Mouse (Mus musculus): ENCODE measurements around the gene Actn4. TPM values are rescaled to one million over a fixed set of nuclear protein-coding genes. Genes with fewer than 3 reads are reported as not detected.

Gene Actn4
- polyA plus RNA-seq, 1 experiment from 2014 or later = 134 TPM

DNA sequence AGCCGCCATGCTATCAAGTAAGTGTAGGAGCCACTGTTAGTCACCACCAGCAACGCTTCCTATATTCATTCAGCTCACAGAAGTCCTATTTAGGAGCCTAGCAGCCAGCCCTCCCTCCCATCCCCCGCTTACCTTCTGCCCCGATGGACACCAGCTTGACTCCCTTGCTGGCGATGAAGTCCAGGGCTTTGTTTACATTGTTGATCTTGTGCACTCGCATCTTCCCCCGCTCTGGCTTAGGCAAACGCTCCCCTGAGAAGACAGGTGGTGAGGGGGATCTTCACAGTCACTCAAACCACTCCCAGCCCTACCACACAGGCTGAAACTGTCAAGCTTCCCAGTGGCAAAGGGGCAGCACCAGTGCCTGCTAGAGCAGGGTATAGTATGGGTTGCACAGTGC is 43.6 kb downstream of the Actn4 start:
- Histone ChIP-seq H3K27ac (ENCODE audit: low read depth, low read length) (no peak overlapping the region), H3K4me2 (replicated peaks; ENCODE audit: low read depth, low read length) (no peak overlapping the region), H3K9ac (ENCODE audit: low read depth, low read length) (no peak overlapping the region), H3K4me1 (replicated peaks; ENCODE audit: control insufficient read depth, insufficient read depth, low read length) (peaks cover 2% of the 10 kb centered on the region; the same call in 1 of the 2 replicates), H3K27me3 (ENCODE audit: control insufficient read depth, insufficient read depth, low read length) (no peaks in the 10 kb centered on the region), H3K4me3 (ENCODE audit: low read depth, low read length) (no peak overlapping the region), H3K36me3 (ENCODE audit: control insufficient read depth, insufficient read depth, low read length) (peaks cover 3% of the 10 kb centered on the region; the same call in 1 of the 2 replicates), H3K9me3 (ENCODE audit: control insufficient read depth, low read length) (no peaks in the 10 kb centered on the region)
- WGBS = 77% methylated on average over 8 of the region's 8 CpGs
- ATAC-seq (ENCODE audit: low FRiP score) = no peak
- no peak for DNase-seq (ENCODE audit: low spot score)

- ATAC-seq (ENCODE audit: low FRiP score) = no peak
- WGBS = 85% methylated on average over 10 of the region's 10 CpGs
- no peak for DNase-seq (ENCODE audit: low spot score)
- Histone ChIP-seq H3K4me3 (ENCODE audit: low read depth, low read length) (no peak overlapping the region), H3K4me2 (replicated peaks; ENCODE audit: low read depth, low read length) (no peak overlapping the region), H3K9me3 (ENCODE audit: control insufficient read depth, low read length) (no peaks in the 10 kb centered on the region), H3K27ac (ENCODE audit: low read depth, low read length) (no peak overlapping the region), H3K27me3 (ENCODE audit: control insufficient read depth, insufficient read depth, low read length) (no peaks in the 10 kb centered on the region), H3K36me3 (ENCODE audit: control insufficient read depth, insufficient read depth, low read length) (peaks cover 9% of the 10 kb centered on the region), H3K4me1 (replicated peaks; ENCODE audit: control insufficient read depth, insufficient read depth, low read length) (no peaks in the 10 kb centered on the region), H3K9ac (ENCODE audit: low read depth, low read length) (no peak overlapping the region)
These were observed 44.4 kb downstream of the Actn4 start for GRCm38 (mm10) chr7:28917503-28918426.

- H3K4me1 ChIP-seq (replicated peaks; ENCODE audit: control insufficient read depth, insufficient read depth, low read length) = no peaks in the 10 kb centered on the region
- no peak overlapping the region for H3K4me2 ChIP-seq (replicated peaks; ENCODE audit: low read depth, low read length)
- H3K4me3 ChIP-seq (ENCODE audit: low read depth, low read length) = no peak overlapping the region
- H3K36me3 ChIP-seq (ENCODE audit: control insufficient read depth, insufficient read depth, low read length) = peaks cover 14% of the 10 kb centered on the region
- no peak overlapping the region for H3K27ac ChIP-seq (ENCODE audit: low read depth, low read length)
- DNase-seq (ENCODE audit: low spot score) = no peak
- no peak overlapping the region for H3K9ac ChIP-seq (ENCODE audit: low read depth, low read length)
- H3K9me3 ChIP-seq (ENCODE audit: control insufficient read depth, low read length) = no peaks in the 10 kb centered on the region
- H3K27me3 ChIP-seq (ENCODE audit: control insufficient read depth, insufficient read depth, low read length) = no peaks in the 10 kb centered on the region
- ATAC-seq (ENCODE audit: low FRiP score) = no peak
These were observed 45.6 kb downstream of the Actn4 start for GRCm38 (mm10) chr7:28916491-28916890.

DNA sequence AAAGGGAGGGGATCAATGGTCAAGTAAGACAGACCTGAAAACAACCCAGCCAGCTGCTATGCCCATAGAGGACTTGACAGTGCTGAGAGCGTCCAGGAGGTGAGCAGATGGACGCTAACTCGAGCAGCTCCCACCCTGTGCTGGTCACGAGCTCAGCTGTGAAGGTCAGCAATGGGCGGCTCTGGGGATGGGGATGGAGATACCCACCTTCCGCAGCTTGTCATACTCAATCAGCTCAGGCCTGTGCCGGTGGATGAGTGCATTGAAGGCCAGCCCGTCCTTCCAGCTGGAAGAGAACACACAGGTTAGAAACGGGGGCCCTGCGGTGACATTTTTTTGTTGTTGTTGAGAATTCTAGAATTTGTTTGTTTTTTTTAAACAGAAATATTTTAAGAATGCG is 49.0 kb downstream of the Actn4 start:
- Histone ChIP-seq H3K4me1 (replicated peaks; ENCODE audit: control insufficient read depth, insufficient read depth, low read length) (no peaks in the 10 kb centered on the region), H3K4me3 (ENCODE audit: low read depth, low read length) (no peak overlapping the region), H3K27me3 (ENCODE audit: control insufficient read depth, insufficient read depth, low read length) (no peaks in the 10 kb centered on the region), H3K27ac (ENCODE audit: low read depth, low read length) (no peak overlapping the region), H3K36me3 (ENCODE audit: control insufficient read depth, insufficient read depth, low read length) (peaks cover 16% of the 10 kb centered on the region), H3K9ac (ENCODE audit: low read depth, low read length) (no peak overlapping the region), H3K9me3 (ENCODE audit: control insufficient read depth, low read length) (no peaks in the 10 kb centered on the region), H3K4me2 (replicated peaks; ENCODE audit: low read depth, low read length) (no peak overlapping the region)
- no peak for ATAC-seq (ENCODE audit: low FRiP score)
- WGBS = 81% methylated on average over 11 of the region's 11 CpGs
- DNase-seq (ENCODE audit: low spot score) = no peak

- ATAC-seq (ENCODE audit: low FRiP score) (no peak), DNase-seq (ENCODE audit: low spot score) (no peak)
- 67% methylated on average over 4 of the region's 4 CpGs for WGBS
- Histone ChIP-seq H3K9me3 (ENCODE audit: control insufficient read depth, low read length) (no peaks in the 10 kb centered on the region), H3K4me3 (ENCODE audit: low read depth, low read length) (no peak overlapping the region), H3K9ac (ENCODE audit: low read depth, low read length) (no peak overlapping the region), H3K27me3 (ENCODE audit: control insufficient read depth, insufficient read depth, low read length) (no peaks in the 10 kb centered on the region), H3K27ac (ENCODE audit: low read depth, low read length) (no peak overlapping the region), H3K4me1 (replicated peaks; ENCODE audit: control insufficient read depth, insufficient read depth, low read length) (no peaks in the 10 kb centered on the region), H3K36me3 (ENCODE audit: control insufficient read depth, insufficient read depth, low read length) (peaks cover 22% of the 10 kb centered on the region), H3K4me2 (replicated peaks; ENCODE audit: low read depth, low read length) (no peak overlapping the region)
These were observed 50.5 kb downstream of the Actn4 start for GRCm38 (mm10) chr7:28911632-28912031.

DNA sequence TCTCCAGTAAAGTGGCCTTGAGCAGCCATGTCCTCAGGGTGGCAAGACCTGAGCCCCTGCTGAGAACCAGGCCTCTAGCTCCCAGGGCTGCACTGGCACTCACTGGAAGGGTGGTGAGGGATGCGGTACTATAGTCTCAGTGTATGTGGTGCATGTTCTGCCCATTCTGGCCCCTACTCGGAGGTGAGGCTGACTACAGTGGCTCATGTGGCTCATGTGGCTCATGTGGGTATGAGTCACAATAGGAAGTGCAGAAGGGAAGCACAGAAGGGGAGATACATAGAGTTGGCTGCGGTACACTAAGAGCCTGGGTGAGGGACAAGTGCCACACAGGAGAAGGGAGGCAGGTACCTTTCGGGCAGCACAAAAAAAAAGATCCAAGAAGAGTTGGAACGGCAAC is 54.9 kb downstream of the Actn4 start:
- Histone ChIP-seq H3K4me2 (replicated peaks; ENCODE audit: low read depth, low read length) (no peak overlapping the region), H3K36me3 (ENCODE audit: control insufficient read depth, insufficient read depth, low read length) (peaks cover 29% of the 10 kb centered on the region)
- WGBS = 97% methylated on average over 5 of the region's 5 CpGs

DNA sequence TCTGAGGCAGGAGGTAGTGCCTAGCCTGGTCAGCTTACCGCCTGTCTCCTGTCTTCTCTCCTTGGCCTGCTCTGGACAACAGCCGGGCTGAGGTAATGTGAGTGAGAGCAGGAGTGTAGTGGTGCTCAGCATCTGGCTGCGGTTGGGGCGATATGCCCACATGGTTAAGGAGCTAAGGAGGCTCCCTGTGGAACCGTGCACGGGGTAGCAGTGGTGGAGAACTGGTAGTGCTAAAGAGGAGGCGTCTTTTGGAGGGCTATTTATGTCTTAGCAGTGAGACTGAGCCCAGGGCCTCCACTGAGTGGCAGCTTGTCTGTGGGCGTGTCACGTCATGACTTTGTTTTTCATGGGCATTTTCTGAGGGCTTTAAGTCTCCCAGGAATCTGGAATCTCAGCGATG is 58.4 kb downstream of the Actn4 start:
- no peaks in the 10 kb centered on the region for H3K9me3 ChIP-seq (ENCODE audit: control insufficient read depth, low read length)
- H3K4me1 ChIP-seq (replicated peaks; ENCODE audit: control insufficient read depth, insufficient read depth, low read length) = no peaks in the 10 kb centered on the region
- no peaks in the 10 kb centered on the region for H3K27me3 ChIP-seq (ENCODE audit: control insufficient read depth, insufficient read depth, low read length)
- peaks cover 25% of the 10 kb centered on the region for H3K36me3 ChIP-seq (ENCODE audit: control insufficient read depth, insufficient read depth, low read length)
- WGBS = 91% methylated on average over 10 of the region's 10 CpGs
- no peak overlapping the region for H3K27ac ChIP-seq (ENCODE audit: low read depth, low read length)
- no peak for ATAC-seq (ENCODE audit: low FRiP score)
- no peak overlapping the region for H3K9ac ChIP-seq (ENCODE audit: low read depth, low read length)
- DNase-seq (ENCODE audit: low spot score) = no peak
- no peak overlapping the region for H3K4me2 ChIP-seq (replicated peaks; ENCODE audit: low read depth, low read length)
- H3K4me3 ChIP-seq (ENCODE audit: low read depth, low read length) = no peak overlapping the region

More for the DNA sequence above, 54.9 kb downstream of the Actn4 start:
- DNase-seq (ENCODE audit: low spot score) = no peak
- H3K27me3 ChIP-seq (ENCODE audit: control insufficient read depth, insufficient read depth, low read length) = no peaks in the 10 kb centered on the region
- ATAC-seq (ENCODE audit: low FRiP score) = no peak
- no peaks in the 10 kb centered on the region for H3K9me3 ChIP-seq (ENCODE audit: control insufficient read depth, low read length)
- H3K27ac ChIP-seq (ENCODE audit: low read depth, low read length) = no peak overlapping the region
- H3K9ac ChIP-seq (ENCODE audit: low read depth, low read length) = no peak overlapping the region
- no peak overlapping the region for H3K4me3 ChIP-seq (ENCODE audit: low read depth, low read length)
- H3K4me1 ChIP-seq (replicated peaks; ENCODE audit: control insufficient read depth, insufficient read depth, low read length) = no peaks in the 10 kb centered on the region

DNA sequence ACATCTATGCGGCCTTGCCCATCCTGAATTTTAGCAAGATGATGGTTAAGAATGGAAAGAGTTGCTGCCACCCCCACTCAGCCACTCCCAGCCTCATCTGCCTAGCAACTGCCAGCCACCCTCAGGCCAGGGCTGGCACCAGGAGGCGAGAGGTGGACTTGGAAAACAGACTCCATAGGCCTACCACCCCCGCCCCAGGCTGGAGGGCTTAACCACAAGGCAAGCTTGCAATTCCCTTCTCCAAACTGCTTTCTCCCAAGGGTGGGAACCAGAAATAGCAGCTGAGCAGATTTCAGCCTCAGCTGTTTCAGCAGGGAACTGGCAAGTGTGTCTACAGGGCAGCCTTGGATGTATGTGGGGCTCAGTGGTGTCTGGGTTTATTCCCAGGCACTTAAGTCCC is 59.3 kb downstream of the Actn4 start:
- Histone ChIP-seq H3K27me3 (ENCODE audit: control insufficient read depth, insufficient read depth, low read length) (no peaks in the 10 kb centered on the region), H3K4me2 (replicated peaks; ENCODE audit: low read depth, low read length) (no peak overlapping the region), H3K9ac (ENCODE audit: low read depth, low read length) (no peak overlapping the region), H3K36me3 (ENCODE audit: control insufficient read depth, insufficient read depth, low read length) (peaks cover 28% of the 10 kb centered on the region), H3K9me3 (ENCODE audit: control insufficient read depth, low read length) (no peaks in the 10 kb centered on the region), H3K4me3 (ENCODE audit: low read depth, low read length) (no peak overlapping the region), H3K27ac (ENCODE audit: low read depth, low read length) (no peak overlapping the region), H3K4me1 (replicated peaks; ENCODE audit: control insufficient read depth, insufficient read depth, low read length) (no peaks in the 10 kb centered on the region)
- 88% methylated on average over 3 of the region's 3 CpGs for WGBS
- ATAC-seq (ENCODE audit: low FRiP score) (no peak), DNase-seq (ENCODE audit: low spot score) (no peak)

DNA sequence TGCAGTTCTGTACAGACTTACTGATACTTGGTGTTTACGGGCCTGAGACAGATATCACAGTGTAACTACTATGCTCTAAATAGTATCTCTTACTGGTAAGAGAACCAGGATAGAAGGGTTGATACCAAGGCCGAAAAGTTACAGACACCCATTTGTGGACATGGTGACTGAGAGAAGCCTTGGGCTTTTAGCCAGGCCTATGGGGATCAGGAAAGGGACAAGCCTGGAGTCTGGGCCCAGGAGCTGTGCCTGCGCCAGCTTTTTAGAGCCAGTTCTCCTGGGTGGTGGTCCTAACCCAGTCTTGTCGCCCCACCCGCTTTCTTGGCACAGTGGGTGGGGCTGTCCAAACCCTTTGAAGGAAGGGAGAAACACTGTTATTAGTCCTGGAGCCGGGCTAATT is 60.0 kb downstream of the Actn4 start:
- Histone ChIP-seq H3K9me3 (ENCODE audit: control insufficient read depth, low read length) (no peaks in the 10 kb centered on the region), H3K4me1 (replicated peaks; ENCODE audit: control insufficient read depth, insufficient read depth, low read length) (no peaks in the 10 kb centered on the region), H3K9ac (ENCODE audit: low read depth, low read length) (no peak overlapping the region), H3K4me3 (ENCODE audit: low read depth, low read length) (no peak overlapping the region), H3K27me3 (ENCODE audit: control insufficient read depth, insufficient read depth, low read length) (no peaks in the 10 kb centered on the region), H3K4me2 (replicated peaks; ENCODE audit: low read depth, low read length) (no peak overlapping the region), H3K27ac (ENCODE audit: low read depth, low read length) (no peak overlapping the region), H3K36me3 (ENCODE audit: control insufficient read depth, insufficient read depth, low read length) (peaks cover 28% of the 10 kb centered on the region)
- no peak for ATAC-seq (ENCODE audit: low FRiP score)
- DNase-seq (ENCODE audit: low spot score) = no peak
- WGBS = 91% methylated on average over 6 of the region's 6 CpGs

Data from hindbrain, embryonic 11.5 days (tissue).